Mouse (Mus musculus) liver, postnatal 0 days (tissue): ENCODE measurements at regions not wholly inside any gene's neighbourhood (a gene's known extent, or its start where the extent isn't known, plus 50 kb on each side); places are given as distances from the start of the nearest gene placed in this dataset.

Source experiments
- CTCF ChIP-seq: sonication (generic); IDR thresholded peaks from 2 replicates; pipeline ENCODE4 v1.5.1; 2016; ENCODE audit warnings: antibody characterized with exemption, low read depth
- EP300 ChIP-seq: IDR thresholded peaks from 2 replicates; pipeline ENCODE4 v1.6.1; 2016; ENCODE audit warnings: antibody characterized with exemption, low read depth, mild to moderate bottlenecking

- TF ChIP-seq EP300: no peak
- TF ChIP-seq CTCF: no peak
Observed at GRCm38 (mm10) chr14:105392079-105392813, 133.9 kb downstream of the Ndfip2 start.
